Mouse (Mus musculus) neural tube, embryonic 15.5 days (tissue): ENCODE results near the gene Arrdc5. TPM values are rescaled to one million over a fixed set of nuclear protein-coding genes. Genes with fewer than 3 reads are reported as not detected.

Experiments
- ATAC-seq: fragments of 200-750 bp; cut with Nextera tagmentation; 2 replicates; pipeline ENCODE4 v1.8.0; 2017; ENCODE audit warnings: mild to moderate bottlenecking, moderate TSS enrichment, moderate library complexity; ENCODE audit not compliant: low FRiP score
- H3K27ac ChIP-seq: fragments of 300-500 bp; sonication (generic); replicated peaks from 2 replicates; pipeline ENCODE4 v1.5.1; 2015; ENCODE audit warnings: mild to moderate bottlenecking, inconsistent platforms
- H3K27me3 ChIP-seq: fragments of 300-500 bp; sonication (generic); replicated peaks from 2 replicates; pipeline ENCODE4 v1.6.1; 2015; ENCODE audit warnings: inconsistent platforms
- H3K36me3 ChIP-seq: fragments of 300-500 bp; sonication (generic); 2 replicates; pipeline ENCODE4 v1.6.1; 2015; ENCODE audit warnings: inconsistent platforms
- H3K4me1 ChIP-seq: fragments of 300-500 bp; sonication (generic); 2 replicates; pipeline ENCODE4 v1.6.1; 2015; ENCODE audit warnings: inconsistent platforms
- H3K4me2 ChIP-seq: fragments of 300-500 bp; sonication (generic); 2 replicates; pipeline ENCODE4 v1.6.1; 2015; ENCODE audit warnings: inconsistent platforms, mild to moderate bottlenecking, moderate library complexity
- H3K4me3 ChIP-seq: fragments of 300-500 bp; sonication (generic); replicated peaks from 2 replicates; pipeline ENCODE4 v1.5.1; 2015; ENCODE audit warnings: mild to moderate bottlenecking, inconsistent platforms
- H3K9ac ChIP-seq: fragments of 300-500 bp; sonication (generic); replicated peaks from 2 replicates; pipeline ENCODE4 v1.6.1; 2015; ENCODE audit warnings: mild to moderate bottlenecking, inconsistent platforms
- H3K9me3 ChIP-seq: fragments of 300-500 bp; sonication (generic); replicated peaks from 2 replicates; pipeline ENCODE4 v1.6.1; 2016; ENCODE audit warnings: inconsistent platforms
- WGBS: fragments of 180-500 bp; shearing (Covaris S2); methylation state at CpG from one replicate; pipeline ENCODE4 v1.1.7; 2015; ENCODE audit warnings: mixed read lengths; 5-methylcytosine and 5-hydroxymethylcytosine counted together
- polyA plus RNA-seq: library from polyadenylated mRNA; unstranded; fragments of >200 nt; fragmentation: Nextera tagmentation; extraction: Ambion mirVana; gene quantifications from 2 replicates; pipeline ENCODE4 v1.2.1, GENCODE M21; 2015

Gene Arrdc5
- polyA plus RNA-seq, 1 experiment from 2014 or later, result not detected

DNA sequence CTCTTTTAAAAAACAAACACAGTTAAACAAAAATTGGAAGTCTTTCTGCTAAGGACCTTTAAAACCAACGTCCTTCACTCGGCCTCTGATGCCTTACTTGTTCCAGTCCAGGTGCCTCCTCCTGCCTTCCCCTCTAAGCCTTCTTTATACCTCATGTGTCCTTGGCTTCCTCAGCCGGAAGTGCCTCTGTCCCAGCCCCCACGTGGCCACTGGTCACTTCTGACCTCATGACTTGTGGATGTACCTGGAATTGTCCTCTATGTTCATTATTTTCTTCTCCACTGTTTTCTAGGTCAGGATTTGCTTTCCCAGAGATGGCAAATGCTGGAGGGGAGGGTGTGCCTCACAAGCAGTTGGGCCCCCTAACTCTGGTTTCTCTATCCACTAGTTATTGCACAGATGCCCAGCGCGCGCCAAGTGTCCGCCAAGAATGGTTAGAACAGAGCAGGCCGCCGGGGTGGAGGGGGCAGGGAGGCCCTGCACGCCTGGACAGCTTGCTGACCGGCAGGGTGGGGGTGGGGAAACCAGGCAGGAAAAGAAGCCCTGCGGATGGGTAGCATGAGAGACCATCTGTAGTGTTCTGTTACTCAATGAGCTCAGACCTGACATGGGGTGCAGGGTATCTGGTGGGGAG lies 2.4 kb upstream of the Arrdc5 start:
- WGBS, result 23% methylated on average over 13 of the region's 13 CpGs
- Histone ChIP-seq H3K27me3 (peaks cover 4% of the 10 kb centered on the region; the same call in 1 of the 2 replicates), H3K9ac (no peak overlapping the region), H3K27ac (no peak overlapping the region), H3K9me3 (no peaks in the 10 kb centered on the region), H3K4me1 (peaks cover 31% of the 10 kb centered on the region), H3K4me2 (peak overlapping the region; percentile 94), H3K4me3 (no peak overlapping the region), H3K36me3 (no peaks in the 10 kb centered on the region)
- no peak for ATAC-seq

DNA sequence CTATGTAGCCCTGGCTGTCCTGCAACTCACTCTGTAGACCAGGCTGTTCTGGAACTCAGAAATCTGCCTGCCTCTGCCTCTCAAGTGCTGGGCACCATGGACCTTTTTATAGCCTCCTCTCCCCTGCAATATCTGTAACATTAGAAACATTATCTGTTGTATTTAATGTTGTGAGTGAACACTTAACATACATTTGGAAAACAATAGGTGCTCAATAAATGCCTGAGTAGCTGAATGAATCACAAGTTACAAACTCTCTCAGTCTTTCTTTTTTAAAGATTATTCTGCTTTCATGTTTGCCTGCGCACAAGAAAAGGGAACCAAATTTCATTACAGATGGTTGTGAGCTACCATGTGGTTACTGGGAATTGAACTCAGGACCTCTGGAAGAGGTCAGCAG lies 1.8 kb downstream of the Arrdc5 start:
- no peak overlapping the region for H3K9ac ChIP-seq
- H3K9me3 ChIP-seq, result no peaks in the 10 kb centered on the region
- 100% methylated on average over 1 of the region's 1 CpGs for WGBS
- H3K27me3 ChIP-seq, result peaks cover under 1% of the 10 kb centered on the region; the same call in 1 of the 2 replicates
- H3K4me2 ChIP-seq, result no peak overlapping the region
- H3K27ac ChIP-seq, result no peak overlapping the region
- H3K4me1 ChIP-seq, result peaks cover 7% of the 10 kb centered on the region
- no peak for ATAC-seq
- H3K4me3 ChIP-seq, result no peak overlapping the region
- H3K36me3 ChIP-seq, result no peaks in the 10 kb centered on the region

DNA sequence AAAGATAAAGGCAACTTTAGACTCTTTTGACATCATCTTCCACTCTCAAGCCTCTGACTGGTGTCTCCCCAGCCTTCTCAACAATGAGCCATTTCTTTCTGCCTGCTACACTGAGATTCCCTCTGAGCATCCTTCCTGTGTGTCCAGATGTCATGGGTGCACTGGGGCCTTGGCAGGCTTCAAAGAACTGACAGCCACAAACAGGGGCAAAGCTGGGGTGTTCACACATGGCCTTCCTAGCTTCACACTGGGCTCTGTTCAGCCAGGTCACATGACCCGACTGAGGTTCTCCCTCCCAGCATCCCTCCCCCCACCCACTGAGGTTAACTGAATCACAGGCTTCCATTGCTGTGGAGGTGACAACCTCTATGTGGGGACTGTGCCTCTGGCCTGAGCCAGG lies 3.9 kb downstream of the Arrdc5 start:
- Histone ChIP-seq H3K36me3 (no peaks in the 10 kb centered on the region), H3K27ac (no peak overlapping the region), H3K9me3 (no peaks in the 10 kb centered on the region), H3K9ac (no peak overlapping the region), H3K4me2 (no peak overlapping the region), H3K4me1 (peaks cover 7% of the 10 kb centered on the region), H3K4me3 (no peak overlapping the region), H3K27me3 (no peaks in the 10 kb centered on the region)
- no peak for ATAC-seq
- 78% methylated on average over 1 of the region's 1 CpGs for WGBS

DNA sequence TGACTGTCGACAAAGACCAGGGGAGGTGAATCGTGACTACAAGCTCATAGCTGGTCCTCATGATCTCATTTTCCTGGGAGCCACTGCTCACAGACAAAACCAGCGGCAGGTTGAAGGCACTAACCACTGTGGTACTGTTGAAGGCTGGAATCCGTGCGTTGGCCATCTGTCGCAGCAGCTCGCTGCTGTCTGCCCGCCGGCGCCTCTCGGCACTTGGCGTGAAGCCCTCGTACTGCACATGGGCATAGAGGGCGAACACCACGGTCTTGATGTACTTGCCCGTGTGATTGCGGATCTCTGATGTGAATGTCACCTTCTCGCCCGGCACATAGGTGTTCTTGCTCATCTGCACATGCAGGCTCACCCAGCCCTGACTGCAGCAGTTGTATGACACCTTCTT lies 5.8 kb downstream of the Arrdc5 start:
- Histone ChIP-seq H3K9me3 (no peaks in the 10 kb centered on the region), H3K9ac (no peak overlapping the region), H3K4me3 (no peak overlapping the region), H3K27me3 (no peaks in the 10 kb centered on the region), H3K4me1 (peaks cover 26% of the 10 kb centered on the region), H3K36me3 (no peaks in the 10 kb centered on the region), H3K4me2 (no peak overlapping the region), H3K27ac (no peak overlapping the region)
- ATAC-seq, result no peak
- 88% methylated on average over 19 of the region's 19 CpGs for WGBS

DNA sequence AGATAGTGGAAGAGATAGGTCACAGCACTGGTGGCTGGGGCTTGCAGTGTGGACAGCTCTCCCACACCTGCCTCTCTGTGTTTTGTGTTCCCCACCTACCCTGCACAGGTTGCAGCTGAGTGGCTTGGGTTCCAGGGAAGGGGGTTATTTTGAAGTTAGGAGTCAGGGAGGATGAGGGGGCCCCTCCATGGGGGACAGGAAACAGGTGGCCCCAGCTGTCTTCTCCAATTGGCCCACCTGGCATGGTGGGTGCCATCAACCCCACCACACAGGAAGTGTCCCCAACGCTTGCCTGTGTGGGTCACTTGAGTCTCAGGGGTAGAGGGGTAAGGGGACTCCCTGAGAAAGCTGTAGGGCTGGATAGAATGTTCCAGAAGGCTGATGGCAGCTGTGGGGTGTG lies 6.8 kb downstream of the Arrdc5 start:
- ATAC-seq, result no peak
- H3K27me3 ChIP-seq, result no peaks in the 10 kb centered on the region
- no peaks in the 10 kb centered on the region for H3K36me3 ChIP-seq
- 71% methylated on average over 1 of the region's 1 CpGs for WGBS
- no peak overlapping the region for H3K27ac ChIP-seq
- H3K4me1 ChIP-seq, result peaks cover 29% of the 10 kb centered on the region
- no peak overlapping the region for H3K4me3 ChIP-seq
- no peak overlapping the region for H3K4me2 ChIP-seq
- no peaks in the 10 kb centered on the region for H3K9me3 ChIP-seq
- H3K9ac ChIP-seq, result no peak overlapping the region

DNA sequence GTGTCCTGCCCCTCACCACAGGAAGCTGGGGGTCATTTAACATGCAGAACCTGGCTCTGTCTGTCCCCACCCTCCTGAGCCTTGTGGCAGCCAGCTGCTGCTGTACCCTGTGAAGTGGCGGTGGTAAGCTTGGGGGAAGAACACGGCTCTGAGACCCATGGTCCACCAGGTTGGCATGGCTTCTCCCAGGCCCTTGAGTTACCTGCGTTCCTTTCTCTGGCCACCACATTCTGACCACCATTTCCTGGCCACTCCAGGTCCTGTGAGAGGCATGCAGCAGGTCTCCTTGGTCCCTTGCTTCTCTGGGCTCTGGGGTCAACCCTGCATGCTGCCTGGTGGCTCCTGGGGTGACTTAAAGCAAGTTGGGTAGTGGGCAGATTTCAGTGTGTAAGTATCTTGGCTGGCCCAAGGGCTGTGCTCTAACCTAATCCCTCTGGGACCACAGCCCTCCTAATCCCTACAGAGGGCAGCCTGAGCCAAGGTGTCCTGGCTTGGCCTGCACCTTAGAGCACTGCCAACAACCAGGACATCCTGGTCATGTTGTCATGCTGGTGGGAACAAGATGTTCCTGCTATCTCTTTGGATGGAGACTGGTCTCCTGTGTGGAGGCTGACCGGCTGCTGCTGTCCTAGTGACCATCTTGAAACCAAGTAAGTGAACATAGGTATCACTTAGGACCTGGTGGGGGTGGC lies 7.4 kb downstream of the Arrdc5 start, which contains the start of gene Plin3:
Plin3 (minus strand) TSS at position 343 of the 692 bp plus-strand sequence.
- Histone ChIP-seq H3K36me3 (no peaks in the 10 kb centered on the region), H3K4me3 (no peak within 1 kb of the TSS), H3K9ac (no peak within 1 kb of the TSS), H3K27me3 (no peaks in the 10 kb centered on the region), H3K4me2 (no peak within 1 kb of the TSS), H3K4me1 (peaks cover 33% of the 10 kb centered on the region), H3K27ac (no peak within 1 kb of the TSS), H3K9me3 (no peaks in the 10 kb centered on the region)
- 85% methylated on average over 4 of the region's 4 CpGs for WGBS
- ATAC-seq, result no peak

DNA sequence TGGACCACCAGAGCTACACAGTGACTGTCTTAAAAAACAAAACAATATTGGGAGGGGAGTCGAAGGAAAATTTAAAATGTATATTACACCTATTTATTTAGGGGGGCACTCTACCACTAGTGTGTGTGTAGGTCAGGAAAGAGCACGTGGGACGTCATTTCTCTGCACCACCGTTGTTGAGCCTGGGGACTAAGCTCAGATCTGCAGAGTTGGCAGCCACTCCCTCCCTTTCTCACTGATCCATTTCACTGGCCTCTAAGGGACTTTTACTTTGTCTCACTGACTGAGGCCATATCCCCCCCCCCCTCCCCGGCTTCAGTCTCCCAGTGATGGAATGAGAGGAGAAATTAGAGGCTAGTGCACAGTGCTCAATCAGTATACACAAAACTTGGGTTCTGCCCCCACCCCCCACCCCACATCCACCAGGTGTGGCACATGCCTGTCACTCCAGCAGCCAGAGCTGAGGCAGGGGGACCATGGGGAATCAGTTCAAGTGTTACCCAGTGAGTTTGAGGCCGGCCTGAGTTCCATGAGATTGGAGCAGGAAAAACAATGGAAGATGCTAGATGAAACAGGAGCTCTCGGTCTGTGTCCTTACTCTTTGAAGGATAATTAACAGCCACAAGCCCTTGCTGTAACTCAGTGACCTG lies 8.1 kb downstream of the Arrdc5 start:
- Histone ChIP-seq H3K9me3 (no peaks in the 10 kb centered on the region), H3K4me1 (peaks cover 34% of the 10 kb centered on the region), H3K36me3 (no peaks in the 10 kb centered on the region), H3K27ac (no peak overlapping the region), H3K4me3 (no peak overlapping the region), H3K4me2 (no peak overlapping the region), H3K9ac (no peak overlapping the region), H3K27me3 (no peaks in the 10 kb centered on the region)
- WGBS, result 57% methylated on average over 7 of the region's 7 CpGs
- ATAC-seq, result 0 out of 2 replicates have a peak, but pooled peaks have one; percentile 10

DNA sequence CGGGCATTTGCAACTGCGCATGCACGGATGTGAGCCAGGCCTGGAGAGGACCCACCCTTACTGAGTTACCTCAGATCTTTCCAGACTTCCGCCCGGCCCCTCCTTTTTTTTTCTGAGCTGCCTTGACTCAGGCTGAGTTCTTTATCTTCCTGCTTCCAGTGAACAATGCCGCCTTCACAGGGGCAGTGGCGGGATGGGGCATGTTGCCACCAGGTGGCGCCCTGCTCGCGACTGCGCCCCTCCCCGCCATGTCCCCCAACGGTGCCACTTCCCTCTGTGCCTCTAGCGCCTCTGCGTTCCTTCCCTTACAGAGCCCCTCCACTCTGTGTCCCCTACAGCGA lies 8.9 kb downstream of the Arrdc5 start:
- 0% methylated on average over 15 of the region's 16 CpGs for WGBS
- H3K27ac ChIP-seq, result peak overlapping the region; percentile 62
- no peaks in the 10 kb centered on the region for H3K9me3 ChIP-seq
- peak overlapping the region; percentile 20 for H3K4me3 ChIP-seq
- ATAC-seq, result peak; percentile 76
- H3K4me2 ChIP-seq, result peak overlapping the region; percentile 52
- no peaks in the 10 kb centered on the region for H3K36me3 ChIP-seq
- H3K4me1 ChIP-seq, result peaks cover 34% of the 10 kb centered on the region
- H3K9ac ChIP-seq, result peak overlapping the region; percentile 38; the same call in 1 of the 2 replicates
- no peaks in the 10 kb centered on the region for H3K27me3 ChIP-seq

DNA sequence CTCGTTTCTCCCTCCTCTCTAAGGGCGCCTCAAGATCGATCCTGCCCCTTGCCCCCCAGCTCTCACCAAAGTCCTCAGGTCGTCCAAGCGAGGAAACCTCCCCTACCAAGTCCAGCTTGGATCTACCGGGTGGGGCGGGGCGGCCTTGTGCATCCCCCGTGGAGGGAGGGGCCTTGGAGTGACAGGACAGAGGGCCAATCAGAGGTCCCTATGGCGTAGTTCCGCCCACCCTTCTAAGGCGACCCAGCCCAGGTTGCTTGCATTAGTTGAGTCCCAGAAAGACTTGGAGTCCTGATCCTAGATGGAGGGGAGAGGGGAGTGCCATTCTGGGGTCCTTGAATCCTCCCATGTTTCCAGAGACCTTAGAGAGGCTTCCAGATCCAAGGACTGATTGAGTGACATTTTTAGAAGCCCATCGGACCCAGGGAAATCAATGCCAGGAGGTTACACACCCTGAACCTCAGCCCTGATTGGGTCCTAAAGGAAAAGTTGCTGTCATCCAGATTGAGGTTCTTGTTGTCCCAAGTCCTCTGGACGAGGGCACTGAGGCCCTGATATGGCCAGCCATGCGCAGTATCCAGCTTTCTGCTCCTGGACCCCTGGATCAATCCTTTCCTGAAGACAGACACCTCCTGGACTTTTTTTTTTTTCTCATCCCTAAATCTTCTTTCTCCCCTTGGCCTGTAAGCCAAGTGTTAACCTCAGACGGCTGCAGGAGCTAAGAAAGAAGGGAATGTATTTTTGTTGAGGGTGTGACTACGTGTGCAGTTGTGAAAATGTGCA lies 9.5 kb downstream of the Arrdc5 start:
- H3K4me3 ChIP-seq, result peak overlapping the region; percentile 36
- peaks cover 34% of the 10 kb centered on the region for H3K4me1 ChIP-seq
- WGBS, result 5% methylated on average over 17 of the region's 17 CpGs
- H3K27me3 ChIP-seq, result no peaks in the 10 kb centered on the region
- ATAC-seq, result peak; percentile 43
- no peaks in the 10 kb centered on the region for H3K9me3 ChIP-seq
- H3K9ac ChIP-seq, result peak overlapping the region; percentile 33; the same call in 1 of the 2 replicates
- H3K4me2 ChIP-seq, result peak overlapping the region; percentile 52
- H3K36me3 ChIP-seq, result no peaks in the 10 kb centered on the region
- peak overlapping the region; percentile 62 for H3K27ac ChIP-seq

DNA sequence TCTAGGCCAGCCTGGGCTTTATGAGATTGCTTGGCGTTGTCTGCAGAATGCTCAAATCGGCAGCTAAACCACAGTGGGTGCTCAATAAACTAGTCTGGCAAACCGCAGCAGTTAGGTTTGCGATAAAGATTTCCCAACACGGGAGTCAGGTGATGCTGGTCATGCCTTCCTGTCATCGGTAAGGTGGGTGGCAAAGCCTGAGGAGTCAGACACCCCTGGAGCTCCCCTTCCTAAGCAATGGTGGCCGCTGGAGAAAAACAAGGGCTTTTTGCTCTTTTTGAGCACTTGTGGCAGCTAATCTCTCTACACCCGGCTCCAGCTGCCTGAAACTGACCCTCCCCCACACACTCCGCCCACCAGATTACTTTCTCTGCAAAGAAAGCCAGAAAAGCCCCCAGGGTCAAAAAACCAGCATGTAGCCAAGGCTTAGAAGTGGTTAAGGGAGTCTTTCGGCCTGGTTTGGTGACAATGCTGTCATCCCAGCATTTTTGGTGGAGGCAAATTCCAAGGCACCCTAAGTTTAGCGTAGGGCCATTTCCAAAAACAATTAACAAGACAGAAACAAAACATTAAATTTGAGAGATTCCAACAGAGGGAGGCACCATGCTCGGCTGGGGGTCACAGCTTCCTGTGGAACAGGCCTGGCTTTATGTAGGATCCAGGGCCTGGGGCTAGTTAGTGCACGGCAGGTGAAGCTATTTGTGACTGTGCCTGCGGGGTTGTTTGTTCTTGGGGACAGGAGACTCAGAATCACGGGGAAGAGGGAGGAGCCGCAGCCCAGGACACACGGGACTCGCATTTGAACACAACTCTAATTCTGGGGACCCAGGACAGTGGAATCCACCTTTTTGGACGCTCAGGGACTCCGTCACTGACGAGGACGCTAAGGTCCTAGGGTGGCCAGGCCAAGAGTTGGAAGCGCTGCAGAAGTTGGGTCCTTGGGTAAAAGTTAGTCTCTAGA lies 10.4 kb downstream of the Arrdc5 start:
- Histone ChIP-seq H3K36me3 (no peaks in the 10 kb centered on the region), H3K9me3 (no peaks in the 10 kb centered on the region), H3K4me3 (peak overlapping the region; percentile 36), H3K9ac (peak overlapping the region; percentile 33; the same call in 1 of the 2 replicates), H3K27me3 (no peaks in the 10 kb centered on the region), H3K4me1 (peaks cover 34% of the 10 kb centered on the region), H3K27ac (peak overlapping the region; percentile 58), H3K4me2 (peak overlapping the region; percentile 52)
- no peak; the same call in 1 of the 2 replicates for ATAC-seq
- WGBS, result 9% methylated on average over 23 of the region's 23 CpGs
